Mouse (Mus musculus) C2C12 (cell line): ENCODE results near the gene Mrpl16. TPM values are rescaled to one million over a fixed set of nuclear protein-coding genes. Genes with fewer than 3 reads are reported as not detected.

Experiments used
- H3K27me3 ChIP-seq: one replicate; pipeline ENCODE4 v1.6.1; 2011; ENCODE audit not compliant: control insufficient read depth, insufficient read depth, insufficient read length
- H3K36me3 ChIP-seq: one replicate; pipeline ENCODE4 v1.6.1; 2011; ENCODE audit not compliant: control insufficient read depth, insufficient read depth
- H3K4me3 ChIP-seq: one replicate; pipeline ENCODE4 v1.5.1; 2011; ENCODE audit warnings: mild to moderate bottlenecking, control low read depth; ENCODE audit not compliant: poor library complexity, insufficient read depth, severe bottlenecking
- H3K79me2 ChIP-seq: one replicate; pipeline ENCODE4 v1.6.1; 2011; ENCODE audit not compliant: control insufficient read depth, insufficient read depth
- H3K79me3 ChIP-seq: one replicate; pipeline ENCODE4 v1.6.1; 2011; ENCODE audit warnings: low read depth, control low read depth
- H3ac ChIP-seq: one replicate; pipeline ENCODE3; 2011; ENCODE audit warnings: low read depth; ENCODE audit not compliant: control insufficient read depth, insufficient read length
- CEBPB ChIP-seq: IDR thresholded peaks from one replicate; pipeline ENCODE4 v1.6.1; 2011; ENCODE audit warnings: low read depth, mild to moderate bottlenecking, control low read depth, moderate library complexity
- CTCF ChIP-seq: IDR thresholded peaks from one replicate; pipeline ENCODE4 v1.5.1; 2011; ENCODE audit not compliant: control insufficient read depth, insufficient read depth, insufficient read length
- FOSL1 ChIP-seq: IDR thresholded peaks from one replicate; pipeline ENCODE4 v1.8.0; 2011; ENCODE audit warnings: mild to moderate bottlenecking, low read length; ENCODE audit not compliant: poor library complexity, insufficient read depth, severe bottlenecking
- MAX ChIP-seq: IDR thresholded peaks from one replicate; pipeline ENCODE4 v1.6.1; 2011; ENCODE audit warnings: mild to moderate bottlenecking, control low read depth
- MYOD1 ChIP-seq: IDR thresholded peaks from one replicate; pipeline ENCODE4 v1.6.1; 2011; ENCODE audit warnings: low read depth; ENCODE audit not compliant: control insufficient read depth, insufficient read length
- MYOG ChIP-seq: IDR thresholded peaks from one replicate; pipeline ENCODE4 v1.6.1; 2011; ENCODE audit not compliant: control insufficient read depth, insufficient read length; ENCODE audit errors: extremely low read depth
- USF1 ChIP-seq: IDR thresholded peaks from one replicate; pipeline ENCODE4 v1.6.1; 2011; ENCODE audit warnings: low read depth, mild to moderate bottlenecking, control low read depth, moderate library complexity
- polyA plus RNA-seq: library from polyadenylated mRNA; unstranded; fragments of >200 nt; fragmentation: generic; extraction: Trizol; gene quantifications from one replicate; pipeline ENCODE4 v1.2.1, GENCODE M21; 2012; ENCODE audit warnings: missing spikeins

The Mrpl16 gene
- polyA plus RNA-seq, 1 experiment = 60.5 TPM

DNA sequence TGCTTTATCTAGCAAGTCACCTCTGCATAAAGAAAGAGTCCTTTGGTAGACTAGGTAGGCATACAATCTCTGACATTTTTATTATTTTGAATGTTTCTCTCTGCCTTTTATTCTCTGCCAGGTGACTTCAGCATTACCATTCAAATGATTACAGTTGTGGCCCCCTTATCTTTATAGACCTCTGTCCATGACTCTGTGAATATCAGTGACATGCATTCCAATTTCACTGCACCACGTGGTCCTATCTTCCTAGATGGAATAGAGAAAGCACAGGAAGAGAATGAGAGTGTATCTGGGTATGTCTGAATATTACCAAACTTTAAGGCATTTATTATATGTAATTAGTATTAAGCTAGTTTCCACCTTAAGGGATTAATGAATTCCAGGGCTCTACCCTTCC, 33.7 kb upstream of the Mrpl16 start:
- TF ChIP-seq MYOD1 (no peak), CTCF (no peak)
- Histone ChIP-seq H3K4me3 (no peak overlapping the region), H3ac (no peak overlapping the region), H3K36me3 (no peaks in the 10 kb centered on the region), H3K79me2 (no peaks in the 10 kb centered on the region), H3K27me3 (no peaks in the 10 kb centered on the region), H3K79me3 (no peaks in the 10 kb centered on the region)

DNA sequence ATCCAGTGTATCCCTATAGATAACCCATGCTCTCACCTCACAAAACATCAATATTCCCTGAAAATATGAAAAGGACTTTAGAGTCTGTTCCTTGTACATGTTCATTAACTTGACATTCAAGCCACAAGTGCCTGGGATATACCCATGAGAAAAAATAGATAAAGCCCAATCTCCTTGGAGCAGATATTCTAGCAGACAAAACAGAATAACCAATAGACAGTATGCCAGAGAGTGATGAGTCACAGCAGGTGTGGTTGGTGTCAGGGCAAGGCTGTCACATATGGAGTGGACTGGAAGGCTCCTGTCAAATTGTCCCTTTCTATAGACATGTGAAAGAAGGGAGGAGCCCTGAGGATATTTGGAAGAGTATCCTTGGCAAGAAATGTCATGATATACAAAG, 24.5 kb upstream of the Mrpl16 start:
- TF ChIP-seq CEBPB (no peak), MYOD1 (no peak), MAX (no peak), USF1 (no peak), MYOG (no peak), FOSL1 (no peak), CTCF (no peak)
- Histone ChIP-seq H3K27me3 (no peaks in the 10 kb centered on the region), H3K4me3 (no peak overlapping the region)

DNA sequence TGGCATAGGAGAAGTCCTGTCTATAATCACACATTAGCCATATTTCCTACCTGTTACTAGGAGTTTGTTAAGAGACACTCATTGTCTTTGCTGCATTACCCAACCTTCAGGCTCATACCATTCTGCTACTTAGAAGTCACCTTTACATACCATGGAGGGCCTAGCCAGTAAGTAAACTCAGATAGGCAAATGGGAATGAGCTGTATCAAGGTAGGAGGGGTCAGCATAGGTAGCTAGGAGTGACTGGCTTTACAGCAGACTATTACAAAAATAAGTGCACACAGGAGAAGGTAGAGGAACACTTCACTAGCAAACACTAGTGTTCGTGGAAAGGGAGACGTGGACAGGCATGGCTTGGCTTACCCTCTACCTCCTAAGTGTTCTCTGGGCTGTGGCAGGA, 22.9 kb upstream of the Mrpl16 start, which contains the start of gene Gif:
Gif (plus strand) TSS at position 257 of the 400 bp plus-strand sequence.
- H3K36me3 ChIP-seq = no peaks in the 10 kb centered on the region
- H3ac ChIP-seq = no peak within 1 kb of the TSS
- no peaks in the 10 kb centered on the region for H3K79me3 ChIP-seq
- TF ChIP-seq MAX (no peak), MYOG (no peak), MYOD1 (no peak)
- H3K79me2 ChIP-seq = no peaks in the 10 kb centered on the region
- no peak within 1 kb of the TSS for H3K4me3 ChIP-seq
- no peaks in the 10 kb centered on the region for H3K27me3 ChIP-seq

More for the DNA sequence above, 24.5 kb upstream of the Mrpl16 start:
- Histone ChIP-seq H3K79me3 (no peaks in the 10 kb centered on the region), H3K36me3 (no peaks in the 10 kb centered on the region), H3ac (no peak overlapping the region), H3K79me2 (no peaks in the 10 kb centered on the region)

DNA sequence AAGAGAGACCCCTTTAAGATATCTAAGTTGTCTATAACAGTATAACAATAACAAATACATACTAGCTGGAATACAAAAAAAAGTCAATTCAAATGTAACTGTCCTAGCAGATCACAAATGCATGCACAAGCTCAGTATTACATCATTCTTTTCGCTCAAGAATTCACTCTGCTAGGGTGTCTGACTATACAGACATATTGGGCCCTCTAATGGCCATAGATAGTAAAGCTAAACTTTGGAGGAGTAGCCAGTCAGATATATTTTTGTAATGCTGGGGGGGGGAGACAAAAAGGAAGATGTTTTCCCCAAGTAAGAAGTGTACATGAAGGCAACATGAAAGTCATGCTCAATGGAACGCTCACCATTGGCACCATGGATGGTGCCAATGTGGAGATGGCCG, 5.1 kb upstream of the Mrpl16 start:
- Histone ChIP-seq H3K4me3 (no peak overlapping the region), H3ac (no peak overlapping the region), H3K27me3 (no peaks in the 10 kb centered on the region), H3K36me3 (no peaks in the 10 kb centered on the region), H3K79me3 (no peaks in the 10 kb centered on the region), H3K79me2 (no peaks in the 10 kb centered on the region)
- TF ChIP-seq CTCF = no peak
- no peak for TF ChIP-seq USF1
- no peak for TF ChIP-seq MYOG
- no peak for TF ChIP-seq CEBPB

DNA sequence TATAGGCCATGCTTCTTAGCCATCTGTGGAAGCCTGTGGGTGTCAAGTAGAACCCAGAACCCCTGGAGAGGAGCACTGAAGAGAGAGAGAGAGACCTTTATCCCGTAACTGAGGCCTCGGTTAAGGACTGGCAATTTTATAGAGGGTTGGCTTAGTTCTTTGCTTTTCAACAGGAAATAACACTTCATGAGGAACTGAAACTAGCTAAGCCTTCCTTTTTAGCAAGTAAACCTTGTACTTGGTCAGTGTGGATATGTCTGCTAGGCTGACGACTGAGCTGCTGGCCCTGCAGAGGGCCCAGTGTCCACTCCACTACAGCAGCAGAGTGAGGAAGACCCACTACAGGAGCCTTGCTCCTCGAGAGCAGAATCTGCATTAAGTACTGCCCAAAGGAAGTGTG, 3.8 kb upstream of the Mrpl16 start:
- Histone ChIP-seq H3K79me3 (peaks cover 5% of the 10 kb centered on the region), H3K36me3 (no peaks in the 10 kb centered on the region), H3K27me3 (no peaks in the 10 kb centered on the region), H3K4me3 (no peak overlapping the region), H3ac (no peak overlapping the region), H3K79me2 (peaks cover 12% of the 10 kb centered on the region)
- no peak for TF ChIP-seq FOSL1

DNA sequence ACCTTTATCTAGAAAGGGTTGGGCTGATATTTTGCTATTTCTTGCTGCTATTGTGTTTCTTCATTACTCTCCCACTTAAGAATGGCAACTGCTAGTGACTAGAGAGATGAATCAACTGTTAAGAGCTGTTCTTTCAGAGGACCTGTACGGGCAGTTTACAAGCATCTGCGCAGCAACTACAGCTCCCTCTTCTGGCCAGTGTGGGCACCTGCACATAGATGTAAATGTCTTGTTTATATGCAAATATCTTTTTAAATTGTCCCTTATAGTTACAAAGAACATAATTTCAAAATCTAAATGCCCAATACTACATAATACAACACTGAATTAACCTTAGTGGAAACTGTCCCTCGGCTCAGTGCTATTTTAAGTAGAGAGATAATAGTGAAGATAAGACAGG, 2.0 kb upstream of the Mrpl16 start:
- TF ChIP-seq CEBPB (no peak), FOSL1 (no peak), USF1 (no peak), MAX (no peak), MYOG (no peak), MYOD1 (no peak), CTCF (peak; percentile 36)
- Histone ChIP-seq H3K27me3 (no peaks in the 10 kb centered on the region), H3K79me2 (peaks cover 22% of the 10 kb centered on the region), H3K4me3 (no peak overlapping the region), H3K79me3 (peaks cover 7% of the 10 kb centered on the region), H3K36me3 (peaks cover 11% of the 10 kb centered on the region), H3ac (no peak overlapping the region)
